Mouse (Mus musculus) megakaryocyte, embryonic 14.5 days (primary cell): ENCODE results near the gene Pxk.

Source experiments
- FLI1 ChIP-seq: IDR thresholded peaks from 2 replicates; pipeline ENCODE4 v1.6.1; 2012; ENCODE audit warnings: low read length, inconsistent platforms, mixed read lengths
- GATA1 ChIP-seq: IDR thresholded peaks from 3 replicates; pipeline ENCODE4 v1.6.1; 2012; ENCODE audit warnings: mixed read lengths, low read length, inconsistent platforms, borderline replicate concordance

DNA sequence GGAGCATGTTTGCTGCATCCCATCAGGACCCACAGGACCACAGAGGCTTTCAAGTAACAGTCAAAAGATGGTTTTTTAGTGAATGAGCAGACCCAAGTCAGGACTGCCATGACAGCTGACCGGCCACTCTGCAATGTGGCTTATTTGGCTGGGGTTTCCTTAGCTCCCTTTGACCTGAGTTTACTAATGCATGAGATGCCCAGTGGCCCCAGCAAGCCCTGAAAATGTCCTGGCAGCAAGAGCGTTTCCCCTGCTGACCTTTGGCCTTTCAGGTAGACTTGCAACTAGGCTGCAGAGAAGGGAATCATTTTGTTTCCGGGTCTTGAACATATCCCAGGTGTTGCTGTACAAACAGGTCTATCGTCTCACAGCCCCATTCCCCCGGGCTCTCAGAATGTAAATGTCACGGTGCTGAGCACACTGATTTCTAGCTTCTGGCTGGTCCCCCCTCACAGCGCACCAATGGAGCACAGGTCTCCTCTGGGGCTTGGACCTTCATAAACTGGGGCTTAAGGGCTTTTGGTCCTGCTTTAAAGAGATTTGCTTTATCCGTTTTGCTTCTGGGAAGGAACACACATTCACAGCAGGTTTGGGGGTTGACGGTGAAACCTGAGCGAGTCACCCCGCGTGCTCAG is 93.4 kb downstream of the Pxk start:
- TF ChIP-seq GATA1 (no peak), FLI1 (no peak)
